Mouse (Mus musculus) hindbrain, embryonic 10.5 days (tissue): ENCODE results near the gene Shf. TPM values are rescaled to one million over a fixed set of nuclear protein-coding genes. Genes with fewer than 3 reads are reported as not detected.
"Not testable (repeated sequence)": the region's sequence is repeated elsewhere in the genome, so short reads cannot be mapped to it uniquely, and the experiment has no call there.

Source experiments
- DNase-seq: peaks from one replicate; pipeline ENCODE4 v3.0.0-alpha.2; 2017; ENCODE audit warnings: low spot score
- H3K27ac ChIP-seq: fragments of 300-500 bp; sonication (generic); 2 replicates; pipeline ENCODE4 v1.5.1; 2016; ENCODE audit warnings: mild to moderate bottlenecking, moderate library complexity
- H3K27me3 ChIP-seq: fragments of 300-500 bp; sonication (generic); 2 replicates; pipeline ENCODE4 v1.6.1; 2016; ENCODE audit warnings: mild to moderate bottlenecking; ENCODE audit not compliant: poor library complexity, insufficient read depth, severe bottlenecking
- H3K36me3 ChIP-seq: fragments of 300-500 bp; sonication (generic); 2 replicates; pipeline ENCODE4 v1.6.1; 2016; ENCODE audit warnings: mild to moderate bottlenecking, moderate library complexity
- H3K4me1 ChIP-seq: fragments of 300-500 bp; sonication (generic); replicated peaks from 2 replicates; pipeline ENCODE4 v1.6.1; 2016; ENCODE audit warnings: mild to moderate bottlenecking
- H3K4me3 ChIP-seq: fragments of 300-500 bp; sonication (generic); 2 replicates; pipeline ENCODE4 v1.5.1; 2016; ENCODE audit warnings: mild to moderate bottlenecking, moderate library complexity
- H3K9me3 ChIP-seq: fragments of 300-500 bp; sonication (generic); 2 replicates; pipeline ENCODE4 v1.6.1; 2016; ENCODE audit warnings: mild to moderate bottlenecking, moderate library complexity
- WGBS: fragments of 180-500 bp; shearing (Covaris S2); methylation state at CpG from one replicate; pipeline ENCODE4 v1.1.7; 2016; 5-methylcytosine and 5-hydroxymethylcytosine counted together
- polyA plus RNA-seq: library from polyadenylated mRNA; unstranded; fragments of >200 nt; fragmentation: Nextera tagmentation; extraction: Ambion mirVana; gene quantifications from 2 replicates; pipeline ENCODE4 v1.2.1, GENCODE M21; 2016

The Shf gene
- polyA plus RNA-seq: 8.8 and 9.6 TPM in 2 replicates

GRCm38 (mm10) chr2:122368995-122369739 is at the start of gene Shf:
Gene Shf, minus strand, starts transcription at chr2:122369162.
- Histone ChIP-seq H3K27ac (peak within 1 kb of the TSS; percentile 98), H3K9me3 (no peaks in the 10 kb centered on the region), H3K4me3 (peak within 1 kb of the TSS; percentile 96), H3K36me3 (peaks cover 14% of the 10 kb centered on the region), H3K4me1 (peaks cover 41% of the 10 kb centered on the region), H3K27me3 (peaks cover 22% of the 10 kb centered on the region)
- DNase-seq: peak; percentile 95
- 1% methylated on average over 53 of the region's 54 CpGs for WGBS

GRCm38 (mm10) chr2:122408928-122409327 is 40.0 kb upstream of the Shf start:
- H3K4me3 ChIP-seq: no peak overlapping the region
- WGBS: 85% methylated on average over 7 of the region's 7 CpGs

GRCm38 (mm10) chr2:122407607-122408006 is 38.6 kb upstream of the Shf start:
- no peaks in the 10 kb centered on the region for H3K36me3 ChIP-seq
- 85% methylated on average over 2 of the region's 2 CpGs for WGBS
- no peak for DNase-seq

More at GRCm38 (mm10) chr2:122408928-122409327, 40.0 kb upstream of the Shf start:
- H3K27ac ChIP-seq: no peak overlapping the region
- no peaks in the 10 kb centered on the region for H3K36me3 ChIP-seq
- no peak for DNase-seq
- H3K27me3 ChIP-seq: no peaks in the 10 kb centered on the region
- H3K9me3 ChIP-seq: no peaks in the 10 kb centered on the region
- H3K4me1 ChIP-seq: no peaks in the 10 kb centered on the region

GRCm38 (mm10) chr2:122396150-122396549 is 27.2 kb upstream of the Shf start:
- DNase-seq: no peak
- Histone ChIP-seq H3K27ac (no peak overlapping the region), H3K4me3 (no peak overlapping the region), H3K36me3 (no peaks in the 10 kb centered on the region), H3K9me3 (no peaks in the 10 kb centered on the region), H3K4me1 (no peaks in the 10 kb centered on the region), H3K27me3 (no peaks in the 10 kb centered on the region)
- WGBS: 98% methylated on average over 1 of the region's 1 CpGs

More at GRCm38 (mm10) chr2:122407607-122408006, 38.6 kb upstream of the Shf start:
- Histone ChIP-seq H3K9me3 (no peaks in the 10 kb centered on the region), H3K27me3 (no peaks in the 10 kb centered on the region), H3K27ac (no peak overlapping the region), H3K4me3 (no peak overlapping the region), H3K4me1 (no peaks in the 10 kb centered on the region)

GRCm38 (mm10) chr2:122387135-122387534 is 18.2 kb upstream of the Shf start:
- not testable (repeated sequence) for H3K9me3 ChIP-seq, H3K27ac ChIP-seq, H3K36me3 ChIP-seq, DNase-seq, H3K4me3 ChIP-seq, H3K27me3 ChIP-seq, H3K4me1 ChIP-seq
- WGBS: 94% methylated on average over 3 of the region's 3 CpGs

- no peak for DNase-seq
- peaks cover 6% of the 10 kb centered on the region for H3K4me1 ChIP-seq
- H3K4me3 ChIP-seq: no peak overlapping the region
- WGBS: 46% methylated on average over 3 of the region's 3 CpGs
- no peaks in the 10 kb centered on the region for H3K36me3 ChIP-seq
- no peak overlapping the region for H3K27ac ChIP-seq
- H3K9me3 ChIP-seq: no peaks in the 10 kb centered on the region
- H3K27me3 ChIP-seq: no peaks in the 10 kb centered on the region
Measured at GRCm38 (mm10) chr2:122385095-122385494, 16.1 kb upstream of the Shf start.

- no peak overlapping the region for H3K4me3 ChIP-seq
- WGBS: 83% methylated on average over 6 of the region's 6 CpGs
- peaks cover 6% of the 10 kb centered on the region for H3K4me1 ChIP-seq
- no peaks in the 10 kb centered on the region for H3K36me3 ChIP-seq
- no peak overlapping the region for H3K27ac ChIP-seq
- H3K27me3 ChIP-seq: no peaks in the 10 kb centered on the region
- H3K9me3 ChIP-seq: no peaks in the 10 kb centered on the region
- no peak for DNase-seq
Measured at GRCm38 (mm10) chr2:122382121-122382520, 13.2 kb upstream of the Shf start.

GRCm38 (mm10) chr2:122381329-122382103 is 12.6 kb upstream of the Shf start:
- Histone ChIP-seq H3K9me3 (no peaks in the 10 kb centered on the region), H3K27ac (no peak overlapping the region), H3K4me3 (no peak overlapping the region), H3K36me3 (no peaks in the 10 kb centered on the region), H3K4me1 (peaks cover 6% of the 10 kb centered on the region), H3K27me3 (no peaks in the 10 kb centered on the region)
- WGBS: 76% methylated on average over 16 of the region's 16 CpGs
- DNase-seq: no peak

- Histone ChIP-seq H3K27me3 (no peaks in the 10 kb centered on the region), H3K9me3 (no peaks in the 10 kb centered on the region), H3K4me1 (peaks cover 11% of the 10 kb centered on the region), H3K27ac (peak overlapping the region; percentile 53; the same call in 1 of the 2 replicates), H3K36me3 (no peaks in the 10 kb centered on the region), H3K4me3 (peak overlapping the region; percentile 43)
- 8% methylated on average over 11 of the region's 11 CpGs for WGBS
- peak; percentile 58 for DNase-seq
Measured at GRCm38 (mm10) chr2:122380768-122381311, 11.9 kb upstream of the Shf start.

- H3K4me1 ChIP-seq: peaks cover 11% of the 10 kb centered on the region
- H3K4me3 ChIP-seq: no peak overlapping the region
- H3K27ac ChIP-seq: no peak overlapping the region
- no peak for DNase-seq
- WGBS: 45% methylated on average over 2 of the region's 2 CpGs
- H3K9me3 ChIP-seq: no peaks in the 10 kb centered on the region
- no peaks in the 10 kb centered on the region for H3K27me3 ChIP-seq
- no peaks in the 10 kb centered on the region for H3K36me3 ChIP-seq
Measured at GRCm38 (mm10) chr2:122379292-122379650, 10.3 kb upstream of the Shf start.

- 20% methylated on average over 8 of the region's 8 CpGs for WGBS
- peak; percentile 51 for DNase-seq
- H3K27me3 ChIP-seq: no peaks in the 10 kb centered on the region
Measured at GRCm38 (mm10) chr2:122378421-122379291, 9.7 kb upstream of the Shf start.

GRCm38 (mm10) chr2:122377751-122378246 is 8.8 kb upstream of the Shf start:
- Histone ChIP-seq H3K4me3 (peak overlapping the region; percentile 70), H3K27ac (peak overlapping the region; percentile 93), H3K27me3 (no peaks in the 10 kb centered on the region), H3K9me3 (no peaks in the 10 kb centered on the region), H3K36me3 (no peaks in the 10 kb centered on the region), H3K4me1 (peaks cover 11% of the 10 kb centered on the region)
- under 1% methylated on average over 26 of the region's 26 CpGs for WGBS
- DNase-seq: peak; percentile 88

More at GRCm38 (mm10) chr2:122378421-122379291, 9.7 kb upstream of the Shf start:
- Histone ChIP-seq H3K4me3 (peak overlapping the region; percentile 70), H3K9me3 (no peaks in the 10 kb centered on the region), H3K4me1 (peaks cover 11% of the 10 kb centered on the region), H3K36me3 (no peaks in the 10 kb centered on the region), H3K27ac (peak overlapping the region; percentile 93)
